Mouse (Mus musculus) A20 (cell line): ENCODE results near the gene Sdc1.

Experiments used
- DNase-seq: peaks from one replicate; pipeline ENCODE4 v3.0.0-alpha.2; 2011; ENCODE audit warnings: low read depth, low spot score

Gene Sdc1

GRCm38 (mm10) chr12:8781681-8782378 lies 10.7 kb downstream of the Sdc1 start:
- no peak for DNase-seq

- no peak for DNase-seq
Measured at GRCm38 (mm10) chr12:8782565-8782964, 11.4 kb downstream of the Sdc1 start.

GRCm38 (mm10) chr12:8784189-8784588 lies 13.1 kb downstream of the Sdc1 start:
- no peak for DNase-seq

- no peak for DNase-seq
Measured at GRCm38 (mm10) chr12:8786476-8786875, 15.4 kb downstream of the Sdc1 start.

- DNase-seq, result no peak
Measured at GRCm38 (mm10) chr12:8786984-8787730, 16.0 kb downstream of the Sdc1 start.

GRCm38 (mm10) chr12:8788469-8788868 lies 17.3 kb downstream of the Sdc1 start:
- no peak for DNase-seq

- DNase-seq, result no peak
Measured at GRCm38 (mm10) chr12:8790615-8791014, 19.5 kb downstream of the Sdc1 start.

GRCm38 (mm10) chr12:8793410-8794051 lies 22.4 kb downstream of the Sdc1 start:
- DNase-seq, result no peak

GRCm38 (mm10) chr12:8797936-8798335 lies 26.8 kb downstream of the Sdc1 start:
- DNase-seq, result no peak

GRCm38 (mm10) chr12:8798486-8799020 lies 27.4 kb downstream of the Sdc1 start:
- DNase-seq, result no peak

- no peak for DNase-seq
Measured at GRCm38 (mm10) chr12:8803421-8804076, 32.4 kb downstream of the Sdc1 start.

- no peak for DNase-seq
Measured at GRCm38 (mm10) chr12:8804077-8804456, 32.9 kb downstream of the Sdc1 start.

- no peak for DNase-seq
Measured at GRCm38 (mm10) chr12:8804934-8805722, 34.0 kb downstream of the Sdc1 start.

- no peak for DNase-seq
Measured at GRCm38 (mm10) chr12:8809086-8809485, 38.0 kb downstream of the Sdc1 start.

- DNase-seq, result no peak
Measured at GRCm38 (mm10) chr12:8809626-8810025, 38.5 kb downstream of the Sdc1 start.

GRCm38 (mm10) chr12:8810966-8811365 lies 39.8 kb downstream of the Sdc1 start:
- no peak for DNase-seq

- no peak for DNase-seq
Measured at GRCm38 (mm10) chr12:8811441-8811871, 40.3 kb downstream of the Sdc1 start.

GRCm38 (mm10) chr12:8811894-8812560 lies 40.9 kb downstream of the Sdc1 start:
- no peak for DNase-seq

- no peak for DNase-seq
Measured at GRCm38 (mm10) chr12:8817467-8818232, 46.5 kb downstream of the Sdc1 start.

- DNase-seq, result no peak
Measured at GRCm38 (mm10) chr12:8818233-8818672, 47.1 kb downstream of the Sdc1 start.
